Mouse (Mus musculus) E14TG2a.4 (cell line): ENCODE results near the gene Ralgapa2.

Source experiments
- H3K27me3 ChIP-seq: 2 replicates; pipeline ENCODE4 v1.6.1; 2014; ENCODE audit warnings: low read length, control low read depth; ENCODE audit not compliant: insufficient read depth
- H3K36me3 ChIP-seq: 2 replicates; pipeline ENCODE4 v1.6.1; 2014; ENCODE audit warnings: low read length, control low read depth; ENCODE audit not compliant: insufficient read depth
- H3K4me1 ChIP-seq: replicated peaks from 2 replicates; pipeline ENCODE4 v1.6.1; 2014; ENCODE audit warnings: low read depth, low read length, control low read depth
- H3K4me3 ChIP-seq: replicated peaks from 2 replicates; pipeline ENCODE4 v1.5.1; 2014; ENCODE audit warnings: mild to moderate bottlenecking, low read length
- H3K9me3 ChIP-seq: 2 replicates; pipeline ENCODE4 v1.6.1; 2014; ENCODE audit warnings: low read length, control low read depth
- CTCF ChIP-seq: conservative IDR thresholded peaks from 2 replicates; pipeline ENCODE4 v1.5.1; 2014; ENCODE audit warnings: low read length
- NANOG ChIP-seq: IDR thresholded peaks from 2 replicates; pipeline ENCODE4 v1.6.1; 2014; ENCODE audit warnings: borderline replicate concordance, low read length, mixed read lengths
- POU5F1 ChIP-seq: IDR thresholded peaks from 2 replicates; pipeline ENCODE4 v1.6.1; 2014; ENCODE audit warnings: low read length, borderline replicate concordance

Ralgapa2 gene

DNA sequence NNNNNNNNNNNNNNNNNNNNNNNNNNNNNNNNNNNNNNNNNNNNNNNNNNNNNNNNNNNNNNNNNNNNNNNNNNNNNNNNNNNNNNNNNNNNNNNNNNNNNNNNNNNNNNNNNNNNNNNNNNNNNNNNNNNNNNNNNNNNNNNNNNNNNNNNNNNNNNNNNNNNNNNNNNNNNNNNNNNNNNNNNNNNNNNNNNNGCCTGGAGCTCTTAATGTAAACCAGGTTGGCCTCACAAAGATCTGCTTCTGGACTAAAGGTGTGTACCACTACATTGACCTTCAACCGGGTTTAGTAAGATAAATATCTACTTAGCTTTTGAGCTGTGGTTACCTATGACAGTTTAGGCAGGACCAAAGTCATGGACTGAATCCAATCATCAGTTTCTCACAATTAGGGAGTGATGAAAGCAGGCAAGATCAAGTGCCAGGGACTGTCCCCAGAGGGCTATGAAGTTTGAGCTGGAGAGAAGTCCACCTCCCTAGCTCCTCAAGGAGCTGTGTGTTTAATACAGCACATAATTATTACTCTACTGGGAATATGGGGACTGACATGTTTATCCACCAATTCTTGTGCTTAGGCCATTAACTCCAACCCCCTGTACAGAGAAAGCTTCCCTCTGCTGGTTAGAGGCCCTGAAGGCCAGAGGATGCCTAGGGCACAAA, 32.1 kb upstream of the Ralgapa2 start:
- no peak for TF ChIP-seq POU5F1
- no peak for TF ChIP-seq CTCF
- TF ChIP-seq NANOG: no peak
- no peaks in the 10 kb centered on the region for H3K36me3 ChIP-seq
- peaks cover 19% of the 10 kb centered on the region for H3K4me1 ChIP-seq
- no peaks in the 10 kb centered on the region for H3K27me3 ChIP-seq
- H3K4me3 ChIP-seq: no peak overlapping the region
- peaks cover 6% of the 10 kb centered on the region for H3K9me3 ChIP-seq

DNA sequence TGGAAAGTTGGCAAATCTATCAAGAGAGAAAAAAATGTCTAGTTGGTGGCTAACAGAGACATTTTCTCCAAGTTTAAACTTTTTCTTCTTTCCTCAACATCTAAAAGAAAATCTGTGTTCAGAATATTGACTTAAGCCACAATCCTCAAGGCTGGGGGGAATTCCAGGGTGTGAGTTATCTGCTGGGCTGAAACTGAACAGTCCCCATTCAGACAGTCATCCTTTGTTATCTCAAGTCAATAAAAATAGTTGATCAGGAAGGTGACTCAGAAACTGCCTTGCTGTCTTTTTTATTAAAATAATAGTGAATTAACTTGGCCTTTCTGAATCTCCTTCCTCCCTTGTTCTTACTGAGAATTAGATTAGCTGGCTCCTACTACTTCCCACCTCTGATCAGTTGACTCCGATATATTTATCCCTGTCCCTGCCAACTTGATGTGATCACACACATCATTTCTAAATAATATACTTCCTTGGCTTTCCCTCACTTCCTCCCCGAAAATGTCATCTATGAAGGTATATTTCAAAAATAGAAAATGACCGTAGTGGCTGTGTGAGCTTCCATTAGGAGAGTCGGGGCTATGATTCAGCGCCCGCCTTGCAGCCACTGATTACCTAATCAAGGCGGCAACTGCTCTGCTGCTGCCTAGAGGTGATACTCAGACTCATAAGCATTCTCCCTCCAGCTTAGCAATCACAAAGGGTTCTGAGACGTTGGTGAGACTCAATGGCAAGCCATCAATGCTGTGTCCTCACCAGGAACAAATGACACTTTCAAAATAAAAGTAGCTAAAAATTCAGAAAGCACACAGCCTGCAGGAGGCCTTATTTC, 21.2 kb upstream of the Ralgapa2 start:
- 0 out of 2 replicates have a peak, but pooled peaks cover 3% of the 10 kb centered on the region for H3K9me3 ChIP-seq
- peaks cover 16% of the 10 kb centered on the region for H3K4me1 ChIP-seq
- no peak for TF ChIP-seq NANOG
- no peak for TF ChIP-seq POU5F1
- TF ChIP-seq CTCF: no peak
- no peaks in the 10 kb centered on the region for H3K27me3 ChIP-seq
- H3K36me3 ChIP-seq: no peaks in the 10 kb centered on the region
- no peak overlapping the region for H3K4me3 ChIP-seq

DNA sequence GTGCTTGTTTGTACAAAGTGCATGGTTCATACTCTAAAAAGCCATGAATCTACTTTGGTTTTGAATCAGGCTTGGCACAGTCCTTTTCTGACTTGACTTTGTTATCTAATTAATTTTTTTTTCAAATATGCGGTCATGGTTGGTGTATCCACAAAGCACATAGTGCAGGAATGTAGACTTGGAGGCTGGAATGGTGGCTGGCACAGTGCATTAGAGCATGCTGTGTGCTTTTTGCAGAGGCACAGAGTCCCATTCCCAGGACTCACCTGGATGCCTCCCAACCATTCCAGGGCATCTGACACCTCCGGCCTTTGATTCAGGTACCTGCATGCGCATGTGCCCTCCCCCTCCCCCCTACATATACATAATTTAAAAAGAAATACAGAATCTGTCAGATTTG, 20.3 kb upstream of the Ralgapa2 start:
- 0 out of 2 replicates have a peak, but pooled peaks cover 3% of the 10 kb centered on the region for H3K9me3 ChIP-seq
- no peaks in the 10 kb centered on the region for H3K27me3 ChIP-seq
- H3K4me3 ChIP-seq: no peak overlapping the region
- TF ChIP-seq CTCF: no peak
- TF ChIP-seq POU5F1: no peak
- TF ChIP-seq NANOG: no peak
- peaks cover 16% of the 10 kb centered on the region for H3K4me1 ChIP-seq
- no peaks in the 10 kb centered on the region for H3K36me3 ChIP-seq

DNA sequence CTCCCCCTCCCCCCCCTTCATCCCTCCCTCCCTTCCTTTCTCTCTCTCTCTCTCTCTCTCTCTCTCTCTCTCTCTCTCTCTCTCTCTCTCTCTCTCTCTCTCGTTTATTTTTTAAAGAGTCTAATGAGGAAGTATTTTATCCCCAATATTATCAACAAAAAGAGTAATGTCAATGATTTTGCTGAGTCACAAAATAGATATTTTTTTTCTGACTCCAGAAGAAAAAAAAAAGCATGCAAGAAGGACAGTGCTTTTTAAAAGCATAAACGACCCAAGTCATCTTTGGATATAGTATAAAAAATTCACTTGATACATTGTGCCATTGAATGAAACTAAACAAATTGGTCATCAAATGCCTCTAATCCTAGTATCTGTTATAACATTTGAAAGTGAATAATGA, 13.3 kb upstream of the Ralgapa2 start:
- H3K4me3 ChIP-seq: no peak overlapping the region
- H3K27me3 ChIP-seq: no peaks in the 10 kb centered on the region
- H3K4me1 ChIP-seq: 0 out of 2 replicates have a peak, but pooled peaks cover 5% of the 10 kb centered on the region
- TF ChIP-seq CTCF: no peak
- no peak for TF ChIP-seq NANOG
- TF ChIP-seq POU5F1: no peak
- H3K36me3 ChIP-seq: no peaks in the 10 kb centered on the region
- 0 out of 2 replicates have a peak, but pooled peaks cover under 1% of the 10 kb centered on the region for H3K9me3 ChIP-seq

DNA sequence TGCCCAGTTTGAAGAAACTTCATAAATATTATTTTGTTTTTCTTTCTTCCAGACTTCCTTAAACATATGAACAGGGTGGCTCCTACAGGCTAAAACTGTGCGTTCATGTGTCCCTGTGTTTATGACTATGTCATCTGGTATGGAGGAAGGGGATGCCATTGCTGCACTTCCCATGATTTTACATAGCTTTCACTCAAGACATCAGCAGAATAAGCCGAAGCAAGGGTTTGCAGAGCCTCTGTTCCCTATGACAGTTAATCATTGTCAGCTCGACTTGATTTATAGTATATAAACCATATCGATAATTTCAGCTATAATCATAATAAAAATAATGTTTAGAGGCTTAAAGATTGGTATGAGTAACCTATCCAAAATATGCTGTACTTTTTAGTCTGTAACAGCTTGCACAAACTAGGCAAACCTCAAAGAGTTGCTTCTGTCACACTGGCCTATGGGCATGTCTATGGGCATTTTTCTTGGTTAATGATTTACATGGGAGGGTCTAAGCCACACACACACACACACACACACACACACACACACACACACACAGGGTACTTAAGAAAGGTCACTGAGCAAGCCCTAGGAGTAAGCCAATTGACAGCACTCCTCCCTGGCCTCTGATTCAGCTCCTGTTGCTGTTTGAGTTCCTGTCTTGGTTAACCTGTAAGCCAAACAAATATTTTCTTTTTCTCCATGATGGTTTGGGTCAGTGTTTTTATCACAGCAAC, 12.7 kb upstream of the Ralgapa2 start:
- Histone ChIP-seq H3K4me3 (no peak overlapping the region), H3K27me3 (no peaks in the 10 kb centered on the region), H3K36me3 (no peaks in the 10 kb centered on the region), H3K9me3 (no peaks in the 10 kb centered on the region), H3K4me1 (0 out of 2 replicates have a peak, but pooled peaks cover 5% of the 10 kb centered on the region)
- TF ChIP-seq CTCF (no peak), NANOG (no peak), POU5F1 (no peak)

DNA sequence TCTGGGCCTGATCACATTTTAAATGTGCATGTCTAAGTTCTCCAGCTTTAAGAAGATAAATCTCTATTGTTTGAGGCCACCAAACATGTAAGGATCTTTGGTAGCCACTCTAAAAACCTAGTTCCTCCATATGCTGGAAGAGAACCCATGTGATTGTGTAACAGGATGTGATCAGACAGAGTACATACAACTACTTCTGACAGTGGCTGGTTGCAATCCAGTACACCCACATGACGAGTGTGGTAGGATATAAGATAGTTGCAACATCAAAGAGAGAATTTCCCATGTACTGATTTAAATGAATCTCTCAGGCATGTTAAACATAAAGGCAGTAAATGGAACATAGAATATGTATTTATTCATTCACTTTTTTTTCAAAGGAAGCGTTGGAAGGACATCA, 4.8 kb upstream of the Ralgapa2 start:
- TF ChIP-seq CTCF (no peak), NANOG (no peak), POU5F1 (no peak)
- Histone ChIP-seq H3K36me3 (no peaks in the 10 kb centered on the region), H3K4me1 (peaks cover 10% of the 10 kb centered on the region), H3K9me3 (no peaks in the 10 kb centered on the region), H3K27me3 (no peaks in the 10 kb centered on the region), H3K4me3 (no peak overlapping the region)

DNA sequence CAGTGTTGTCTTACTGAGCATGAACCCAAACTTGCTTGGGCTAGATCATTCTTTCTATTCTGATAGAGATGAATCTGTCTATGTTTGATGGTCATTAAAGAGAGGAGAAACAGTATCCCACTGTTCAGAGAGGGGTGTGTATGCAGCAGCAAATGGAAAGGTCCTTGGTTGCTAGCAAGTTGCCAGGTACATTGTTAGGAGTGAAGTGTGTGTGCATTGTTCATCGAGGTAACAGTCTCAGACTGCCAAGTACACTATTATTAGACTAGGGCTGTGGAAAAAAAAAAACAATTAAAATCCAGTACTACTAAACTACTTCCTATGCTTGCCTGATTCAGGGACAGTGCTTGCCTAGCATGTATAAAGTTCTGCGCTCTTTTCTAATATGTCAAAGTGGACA, 2.9 kb upstream of the Ralgapa2 start:
- Histone ChIP-seq H3K27me3 (no peaks in the 10 kb centered on the region), H3K9me3 (no peaks in the 10 kb centered on the region), H3K36me3 (no peaks in the 10 kb centered on the region), H3K4me3 (no peak overlapping the region), H3K4me1 (peaks cover 10% of the 10 kb centered on the region)
- TF ChIP-seq CTCF (no peak), POU5F1 (no peak), NANOG (no peak)

DNA sequence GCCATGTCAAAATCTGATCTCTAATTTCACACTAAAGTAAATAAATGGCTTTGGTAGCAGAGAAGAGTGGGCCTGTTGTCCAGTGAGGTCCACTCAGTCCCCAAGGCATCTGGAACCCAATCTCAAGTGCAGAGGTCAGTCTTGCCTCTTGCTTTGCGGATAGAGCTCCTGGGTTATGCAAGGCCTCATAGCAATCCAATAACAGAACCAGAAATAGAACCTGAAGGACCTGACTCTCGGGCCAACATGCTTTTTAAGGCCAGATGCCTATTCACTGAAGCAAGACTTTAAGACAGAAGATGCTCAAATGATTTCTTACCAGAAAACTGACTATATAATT, 407 bp upstream of the Ralgapa2 start:
- H3K27me3 ChIP-seq: no peaks in the 10 kb centered on the region
- H3K4me3 ChIP-seq: no peak overlapping the region; the same call in 1 of the 2 replicates
- H3K36me3 ChIP-seq: no peaks in the 10 kb centered on the region
- TF ChIP-seq CTCF (no peak), POU5F1 (no peak), NANOG (no peak)
- H3K9me3 ChIP-seq: no peaks in the 10 kb centered on the region
- H3K4me1 ChIP-seq: peaks cover 12% of the 10 kb centered on the region
